Mouse (Mus musculus) cortical plate, adult 2 months (tissue): ENCODE measurements around the gene Cenpi.

Experiments
- CTCF ChIP-seq: fragments of 200-500 bp; IDR thresholded peaks from 2 replicates; pipeline ENCODE4 v1.5.1; 2011; ENCODE audit warnings: mild to moderate bottlenecking, control low read depth, low read length; ENCODE audit not compliant: insufficient read depth; ENCODE audit errors: extremely low read depth
- POLR2A ChIP-seq: fragments of 200-500 bp; IDR thresholded peaks from 2 replicates; pipeline ENCODE4 v1.6.1; 2011; ENCODE audit warnings: mild to moderate bottlenecking, low read length, control low read depth; ENCODE audit not compliant: insufficient read depth; ENCODE audit errors: extremely low read depth

DNA sequence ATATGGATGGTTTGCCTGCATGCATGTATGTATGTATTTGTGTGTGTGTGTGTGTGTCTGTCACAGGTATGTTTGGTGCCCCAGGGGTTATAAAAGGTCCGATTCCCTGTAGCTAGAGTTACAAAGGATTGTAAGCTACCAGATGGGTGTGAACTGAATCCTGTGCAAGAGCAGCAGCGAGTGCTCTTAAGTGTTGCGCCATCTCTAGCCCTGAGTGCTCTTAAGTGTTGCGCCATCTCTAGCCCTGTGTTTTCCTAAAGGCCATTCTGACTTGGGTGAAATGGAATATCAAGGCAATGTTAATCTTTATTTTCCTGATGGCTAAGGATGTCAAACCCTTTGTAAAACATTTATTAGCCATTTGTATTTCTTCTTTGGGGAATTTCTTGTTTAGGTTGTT is 51.5 kb downstream of the Cenpi start:
- TF ChIP-seq CTCF (no peak), POLR2A (no peak)
